Mouse (Mus musculus) stomach, embryonic 16.5 days (tissue): ENCODE data around the gene Ctcf. TPM values are rescaled to one million over a fixed set of nuclear protein-coding genes. Genes with fewer than 3 reads are reported as not detected.

Source experiments
- ATAC-seq: fragments of 200-750 bp; cut with Nextera tagmentation; 2 replicates; pipeline ENCODE4 v1.8.0; 2017; ENCODE audit warnings: moderate number of reproducible peaks, moderate TSS enrichment; ENCODE audit not compliant: insufficient read depth, low FRiP score
- H3K27ac ChIP-seq: fragments of 300-500 bp; sonication (generic); 2 replicates; pipeline ENCODE4 v1.5.1; 2014; ENCODE audit warnings: low read length
- H3K27me3 ChIP-seq: fragments of 300-500 bp; sonication (generic); 2 replicates; pipeline ENCODE4 v1.6.1; 2014; ENCODE audit warnings: low read length, control low read depth, mixed read lengths; ENCODE audit not compliant: control insufficient read depth, insufficient read depth
- H3K36me3 ChIP-seq: fragments of 300-500 bp; sonication (generic); 2 replicates; pipeline ENCODE4 v1.6.1; 2014; ENCODE audit warnings: low read length; ENCODE audit not compliant: control insufficient read depth, insufficient read depth
- H3K4me1 ChIP-seq: fragments of 300-500 bp; sonication (generic); 2 replicates; pipeline ENCODE4 v1.6.1; 2014; ENCODE audit warnings: low read length, control low read depth, mixed read lengths; ENCODE audit not compliant: control insufficient read depth, insufficient read depth
- H3K4me2 ChIP-seq: fragments of 300-500 bp; sonication (generic); 2 replicates; pipeline ENCODE4 v1.6.1; 2014; ENCODE audit warnings: low read depth, low read length, mixed read lengths
- H3K4me3 ChIP-seq: fragments of 300-500 bp; sonication (generic); replicated peaks from 2 replicates; pipeline ENCODE4 v1.5.1; 2014; ENCODE audit warnings: mild to moderate bottlenecking, low read length
- H3K9ac ChIP-seq: fragments of 300-500 bp; sonication (generic); 2 replicates; pipeline ENCODE4 v1.6.1; 2014; ENCODE audit warnings: low read length
- H3K9me3 ChIP-seq: fragments of 300-500 bp; sonication (generic); replicated peaks from 2 replicates; pipeline ENCODE4 v1.6.1; 2016; ENCODE audit warnings: low read length, control low read depth; ENCODE audit not compliant: control insufficient read depth
- WGBS: fragments of 180-500 bp; shearing (Covaris S2); extraction: QIAGEN DNeasy Blood & Tissue Kit; methylation state at CpG from one replicate; pipeline ENCODE4 v1.1.7; 2014; 5-methylcytosine and 5-hydroxymethylcytosine counted together
- polyA plus RNA-seq: library from polyadenylated mRNA; unstranded; fragments of >200 nt; fragmentation: Nextera tagmentation; extraction: Ambion mirVana; gene quantifications from 2 replicates; pipeline ENCODE4 v1.2.1, GENCODE M21; 2015

Ctcf gene
- polyA plus RNA-seq, 1 experiment from 2014 or later, result 76.1 TPM

DNA sequence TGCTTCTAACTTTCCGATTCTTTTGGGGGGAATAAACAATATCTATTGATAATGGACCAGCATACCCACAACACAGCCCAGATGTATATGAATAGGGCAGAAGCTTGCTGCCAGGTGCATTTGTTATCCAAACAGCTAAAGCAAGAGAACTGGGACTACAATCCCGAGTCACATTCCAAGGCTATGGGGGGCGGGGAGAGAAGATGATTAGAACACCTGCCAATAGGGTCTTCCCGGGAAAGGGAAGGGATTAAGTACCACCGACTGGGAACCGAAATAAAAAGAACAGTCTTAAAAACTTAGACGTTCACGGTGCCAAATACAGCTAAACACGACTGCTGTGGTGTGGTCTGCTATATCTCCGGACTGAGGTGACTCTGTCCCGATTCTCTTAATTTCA, 887 bp upstream of the Ctcf start:
- 2% methylated on average over 11 of the region's 11 CpGs for WGBS
- peak overlapping the region; percentile 100 for H3K27ac ChIP-seq
- no peaks in the 10 kb centered on the region for H3K27me3 ChIP-seq
- no peaks in the 10 kb centered on the region for H3K9me3 ChIP-seq
- ATAC-seq, result no peak
- H3K36me3 ChIP-seq, result no peaks in the 10 kb centered on the region
- H3K9ac ChIP-seq, result peak overlapping the region; percentile 100
- H3K4me1 ChIP-seq, result peaks cover 18% of the 10 kb centered on the region
- peak overlapping the region; percentile 83 for H3K4me2 ChIP-seq
- H3K4me3 ChIP-seq, result peak overlapping the region; percentile 89

DNA sequence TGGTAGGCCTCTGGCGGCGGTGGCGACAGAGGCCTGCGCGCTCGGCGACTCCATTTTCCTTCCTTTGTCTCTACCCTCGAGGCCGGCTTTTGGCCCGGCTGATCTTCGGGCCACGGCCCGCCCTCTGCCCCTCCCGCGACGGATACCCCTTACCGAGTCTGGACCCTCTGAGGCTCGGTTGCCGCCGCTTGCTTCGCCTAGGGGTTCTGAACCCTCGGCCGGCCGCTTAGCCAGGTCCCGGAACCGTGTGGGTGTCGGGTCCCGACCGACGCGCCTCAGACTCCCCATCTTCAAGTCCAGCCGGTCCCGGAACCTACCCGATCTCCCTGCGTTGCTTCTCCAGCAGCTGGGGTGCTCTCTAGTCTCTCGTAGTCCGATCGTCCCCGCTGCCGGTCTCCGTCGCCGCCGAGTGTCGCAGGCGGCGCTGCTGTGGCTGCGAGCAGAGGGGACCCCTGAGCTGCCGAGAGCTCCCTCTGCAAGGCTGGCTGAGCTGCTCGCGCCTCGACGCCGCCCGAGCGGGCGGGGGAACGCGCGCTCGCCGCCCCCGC, 669 bp downstream of the Ctcf start, which contains the start of gene Agrp:
Gene Agrp (minus strand): TSS at position 431 of the 548 bp plus-strand sequence.
- H3K4me3 ChIP-seq, result peak within 1 kb of the TSS; percentile 89
- H3K9ac ChIP-seq, result peak within 1 kb of the TSS; percentile 100
- peak within 1 kb of the TSS; percentile 100 for H3K27ac ChIP-seq
- H3K36me3 ChIP-seq, result no peaks in the 10 kb centered on the region
- H3K27me3 ChIP-seq, result no peaks in the 10 kb centered on the region
- peak; percentile 24; the same call in 1 of the 2 replicates for ATAC-seq
- under 1% methylated on average over 60 of the region's 63 CpGs for WGBS
- no peaks in the 10 kb centered on the region for H3K9me3 ChIP-seq
- H3K4me1 ChIP-seq, result peaks cover 24% of the 10 kb centered on the region
- H3K4me2 ChIP-seq, result peak within 1 kb of the TSS; percentile 83

GRCm38 (mm10) chr8:105637601-105638041, 1.3 kb downstream of the Ctcf start:
- under 1% methylated on average over 11 of the region's 11 CpGs for WGBS
- no peaks in the 10 kb centered on the region for H3K36me3 ChIP-seq
- ATAC-seq, result no peak
- H3K9ac ChIP-seq, result peak overlapping the region; percentile 100
- peaks cover 24% of the 10 kb centered on the region for H3K4me1 ChIP-seq
- peak overlapping the region; percentile 61 for H3K4me2 ChIP-seq
- no peaks in the 10 kb centered on the region for H3K9me3 ChIP-seq
- peak overlapping the region; percentile 89 for H3K4me3 ChIP-seq
- H3K27me3 ChIP-seq, result no peaks in the 10 kb centered on the region
- H3K27ac ChIP-seq, result peak overlapping the region; percentile 100

DNA sequence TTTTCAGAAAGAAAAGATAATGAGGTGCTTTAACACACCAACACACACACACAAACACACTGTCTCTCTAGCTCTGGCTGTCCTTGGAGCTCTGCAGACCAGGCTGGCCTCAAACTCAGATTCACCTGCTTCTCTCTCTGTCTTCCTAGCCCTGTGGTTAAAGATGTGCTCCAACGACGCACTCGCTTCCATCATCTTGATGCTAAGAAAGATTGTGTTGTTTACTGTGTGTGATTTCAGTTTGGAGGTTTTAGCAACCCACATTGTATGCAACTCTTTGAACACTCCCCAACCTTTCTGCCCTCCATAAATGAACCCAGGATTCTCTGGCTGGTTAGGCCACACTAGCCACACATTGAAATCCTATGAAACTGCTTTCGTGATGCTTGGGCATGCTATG, 2.1 kb downstream of the Ctcf start:
- peak overlapping the region; percentile 37 for H3K27ac ChIP-seq
- H3K4me2 ChIP-seq, result peak overlapping the region; percentile 61
- 0 out of 2 replicates have a peak overlapping the region, but pooled peaks have one; percentile 26 for H3K9ac ChIP-seq
- H3K4me3 ChIP-seq, result peak overlapping the region; percentile 89; the same call in 1 of the 2 replicates
- H3K36me3 ChIP-seq, result 0 out of 2 replicates have a peak, but pooled peaks cover under 1% of the 10 kb centered on the region
- no peak for ATAC-seq
- H3K9me3 ChIP-seq, result no peaks in the 10 kb centered on the region
- H3K4me1 ChIP-seq, result peaks cover 24% of the 10 kb centered on the region
- 74% methylated on average over 4 of the region's 4 CpGs for WGBS
- H3K27me3 ChIP-seq, result no peaks in the 10 kb centered on the region

DNA sequence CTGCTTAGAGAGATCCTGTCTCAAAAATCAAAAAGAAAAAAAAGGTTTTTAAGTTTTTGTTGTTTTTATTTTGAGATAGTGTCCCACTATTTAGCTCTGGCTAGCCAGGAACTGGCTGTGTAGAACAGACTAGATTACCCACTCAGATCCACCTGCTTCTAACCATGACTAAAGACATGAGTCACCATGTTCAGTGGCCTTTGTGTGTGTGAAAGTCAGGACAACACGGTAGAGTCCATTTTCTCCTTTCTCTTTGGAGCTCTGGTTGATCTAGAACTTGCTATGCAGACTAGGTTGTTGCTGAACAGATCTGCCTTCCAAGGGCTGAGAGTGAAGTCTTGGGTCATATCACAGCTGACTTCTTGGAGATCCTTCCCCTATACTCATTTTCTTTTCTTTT, 3.5 kb downstream of the Ctcf start:
- H3K27me3 ChIP-seq, result no peaks in the 10 kb centered on the region
- no peak overlapping the region for H3K4me2 ChIP-seq
- no peaks in the 10 kb centered on the region for H3K9me3 ChIP-seq
- peaks cover 24% of the 10 kb centered on the region for H3K4me1 ChIP-seq
- H3K9ac ChIP-seq, result no peak overlapping the region
- H3K4me3 ChIP-seq, result no peak overlapping the region
- no peak for ATAC-seq
- H3K36me3 ChIP-seq, result peaks cover 9% of the 10 kb centered on the region
- H3K27ac ChIP-seq, result 0 out of 2 replicates have a peak overlapping the region, but pooled peaks have one; percentile 15
- 69% methylated on average over 1 of the region's 1 CpGs for WGBS

- 61% methylated on average over 2 of the region's 2 CpGs for WGBS
- Histone ChIP-seq H3K27me3 (no peaks in the 10 kb centered on the region), H3K4me2 (no peak overlapping the region), H3K9me3 (no peaks in the 10 kb centered on the region), H3K9ac (no peak overlapping the region), H3K27ac (no peak overlapping the region), H3K36me3 (peaks cover 13% of the 10 kb centered on the region), H3K4me1 (peaks cover 21% of the 10 kb centered on the region), H3K4me3 (no peak overlapping the region)
- no peak for ATAC-seq
Observed at GRCm38 (mm10) chr8:105640511-105640910, 4.1 kb downstream of the Ctcf start.

DNA sequence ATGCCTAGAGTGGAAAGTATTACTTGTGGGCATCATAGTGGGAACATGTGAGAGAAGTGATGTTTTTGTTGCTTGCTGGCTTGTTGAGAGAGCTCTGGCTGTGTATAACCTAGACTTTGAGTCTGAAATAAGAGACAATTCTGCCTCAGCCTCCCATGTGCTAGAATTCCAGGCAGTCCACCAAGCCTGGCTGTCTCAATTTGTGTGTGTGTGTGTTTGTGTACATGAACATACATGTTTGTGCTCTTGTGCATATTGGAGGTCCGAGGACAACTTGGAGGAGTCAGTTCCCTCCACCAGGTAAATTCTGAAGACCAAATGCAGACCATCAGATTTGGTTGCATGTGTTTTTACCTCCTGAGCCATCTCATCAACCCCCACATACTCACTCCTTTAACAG, 8.8 kb downstream of the Ctcf start:
- H3K4me3 ChIP-seq, result no peak overlapping the region
- H3K27ac ChIP-seq, result no peak overlapping the region
- H3K9ac ChIP-seq, result no peak overlapping the region
- peaks cover 13% of the 10 kb centered on the region for H3K36me3 ChIP-seq
- H3K27me3 ChIP-seq, result no peaks in the 10 kb centered on the region
- peaks cover 7% of the 10 kb centered on the region; the same call in 1 of the 2 replicates for H3K4me1 ChIP-seq
- H3K4me2 ChIP-seq, result no peak overlapping the region
- 96% methylated on average over 1 of the region's 1 CpGs for WGBS
- ATAC-seq, result no peak
- H3K9me3 ChIP-seq, result no peaks in the 10 kb centered on the region

GRCm38 (mm10) chr8:105648929-105649328, 12.6 kb downstream of the Ctcf start:
- WGBS, result 95% methylated on average over 1 of the region's 1 CpGs
- H3K4me2 ChIP-seq, result no peak overlapping the region
- no peak overlapping the region for H3K9ac ChIP-seq
- H3K9me3 ChIP-seq, result no peaks in the 10 kb centered on the region
- no peak for ATAC-seq
- no peaks in the 10 kb centered on the region for H3K27me3 ChIP-seq
- H3K4me3 ChIP-seq, result no peak overlapping the region
- no peak overlapping the region for H3K27ac ChIP-seq
- H3K4me1 ChIP-seq, result no peaks in the 10 kb centered on the region
- H3K36me3 ChIP-seq, result peaks cover 10% of the 10 kb centered on the region

DNA sequence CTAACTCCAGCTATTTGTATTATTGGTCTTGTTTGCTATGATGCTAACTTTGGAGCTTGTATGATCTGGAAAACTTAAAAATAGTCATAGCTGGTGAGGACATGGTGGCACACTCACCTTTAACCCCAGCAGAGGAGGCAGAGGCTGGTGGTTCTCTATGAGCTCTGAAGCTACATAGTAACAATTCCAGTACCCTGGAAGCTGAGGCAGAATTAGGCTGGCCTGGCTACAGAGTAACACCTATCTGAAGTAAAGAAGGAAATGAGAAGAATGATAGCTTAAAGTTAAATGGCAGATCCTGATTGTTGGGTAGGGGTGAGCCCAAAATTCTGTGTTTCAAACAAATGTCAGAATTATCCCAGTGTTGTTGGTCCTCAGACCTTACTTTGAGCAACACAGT, 21.3 kb downstream of the Ctcf start:
- no peaks in the 10 kb centered on the region for H3K9me3 ChIP-seq
- no peaks in the 10 kb centered on the region for H3K27me3 ChIP-seq
- H3K4me2 ChIP-seq, result no peak overlapping the region
- no peaks in the 10 kb centered on the region for H3K36me3 ChIP-seq
- H3K4me3 ChIP-seq, result no peak overlapping the region
- H3K9ac ChIP-seq, result no peak overlapping the region
- H3K27ac ChIP-seq, result no peak overlapping the region
- no peak for ATAC-seq
- no peaks in the 10 kb centered on the region for H3K4me1 ChIP-seq
